Mouse (Mus musculus) megakaryocyte, embryonic 14.5 days (primary cell): Measurements from ENCODE around the gene Cmtm7. TPM values are rescaled to one million over a fixed set of nuclear protein-coding genes. Genes with fewer than 3 reads are reported as not detected.

ENCODE experiments used
- H3K27me3 ChIP-seq: replicated peaks from 2 replicates; pipeline ENCODE3; 2012; ENCODE audit warnings: inconsistent platforms
- H3K36me3 ChIP-seq: replicated peaks from 2 replicates; pipeline ENCODE3; 2012; ENCODE audit warnings: low read length, inconsistent platforms, mixed read lengths
- H3K4me1 ChIP-seq: 2 replicates; pipeline ENCODE4 v1.6.1; 2012; ENCODE audit warnings: inconsistent platforms
- H3K4me3 ChIP-seq: replicated peaks from 2 replicates; pipeline ENCODE3; 2012; ENCODE audit warnings: moderate library complexity, mild to moderate bottlenecking, inconsistent platforms
- H3K9me3 ChIP-seq: 2 replicates; pipeline ENCODE4 v1.6.1; 2012; ENCODE audit warnings: inconsistent platforms
- FLI1 ChIP-seq: IDR thresholded peaks from 2 replicates; pipeline ENCODE4 v1.6.1; 2012; ENCODE audit warnings: low read length, inconsistent platforms, mixed read lengths
- GATA1 ChIP-seq: IDR thresholded peaks from 3 replicates; pipeline ENCODE4 v1.6.1; 2012; ENCODE audit warnings: mixed read lengths, low read length, inconsistent platforms, borderline replicate concordance
- polyA plus RNA-seq: library from polyadenylated mRNA; stranded (reverse); fragments of >175 nt; gene quantifications from 2 replicates; pipeline ENCODE4 v1.2.3, GENCODE M21; 2012; ENCODE audit warnings: low replicate concordance; ENCODE audit not compliant: insufficient read depth

The Cmtm7 gene
- polyA plus RNA-seq, 1 experiment = 110 TPM

- peaks cover 11% of the 10 kb centered on the region for H3K4me1 ChIP-seq
- peaks cover 84% of the 10 kb centered on the region for H3K36me3 ChIP-seq
- no peaks in the 10 kb centered on the region for H3K27me3 ChIP-seq
- no peak overlapping the region for H3K4me3 ChIP-seq
- TF ChIP-seq FLI1 = no peak
- no peak for TF ChIP-seq GATA1
- no peaks in the 10 kb centered on the region for H3K9me3 ChIP-seq
Measured at GRCm38 (mm10) chr9:114707805-114708204, 73.9 kb downstream of the Cmtm7 start.

Other genes with a start within 250 kb of the Cmtm7 start
- gene Trim71, start 217.5 kb downstream of the Cmtm7 start, polyA plus RNA-seq = 0.28 TPM in 1 of 2 replicates, not detected in the other
- 7.8 and 9.6 TPM in 2 replicates for gene Cnot10, start 141.7 kb downstream of the Cmtm7 start, polyA plus RNA-seq
- 12.7 and 15.1 TPM in 2 replicates for gene Dync1li1, start 93.1 kb downstream of the Cmtm7 start, polyA plus RNA-seq
- 4.9 and 10.3 TPM in 2 replicates for gene Cmtm6, start 50.7 kb downstream of the Cmtm7 start, polyA plus RNA-seq
- gene Cmtm8, start 62.3 kb upstream of the Cmtm7 start, polyA plus RNA-seq = 3.0 TPM in 1 of 2 replicates, not detected in the other
- gene Gpd1l, start 152.1 kb upstream of the Cmtm7 start, polyA plus RNA-seq = 3.8 TPM in 1 of 2 replicates, not detected in the other
- 0.25 and 1.2 TPM in 2 replicates for gene Osbpl10, start 196.7 kb upstream of the Cmtm7 start, polyA plus RNA-seq
- gene Rps27rt, start 200.9 kb upstream of the Cmtm7 start, polyA plus RNA-seq = 2.1 TPM in 1 of 2 replicates, not detected in the other